Mouse (Mus musculus) forebrain, embryonic 11.5 days (tissue): Measurements from ENCODE around the gene Lrig3. TPM values are rescaled to one million over a fixed set of nuclear protein-coding genes. Genes with fewer than 3 reads are reported as not detected.

Source experiments
- ATAC-seq: fragments of 200-750 bp; cut with Nextera tagmentation; replicated peaks from 2 replicates; pipeline ENCODE4 v1.8.0; 2017; ENCODE audit warnings: moderate TSS enrichment; ENCODE audit not compliant: low FRiP score
- DNase-seq: peaks from one replicate; pipeline ENCODE4 v3.0.0-alpha.2; 2017; ENCODE audit warnings: low spot score
- H3K27ac ChIP-seq: fragments of 300-500 bp; sonication (generic); 2 replicates; pipeline ENCODE4 v1.5.1; 2014; ENCODE audit warnings: low read depth, low read length
- H3K27me3 ChIP-seq: fragments of 300-500 bp; sonication (generic); 2 replicates; pipeline ENCODE4 v1.6.1; 2014; ENCODE audit warnings: mild to moderate bottlenecking, low read length, mixed read lengths; ENCODE audit not compliant: control insufficient read depth, insufficient read depth
- H3K36me3 ChIP-seq: fragments of 300-500 bp; sonication (generic); 2 replicates; pipeline ENCODE4 v1.6.1; 2014; ENCODE audit warnings: mild to moderate bottlenecking, low read length, moderate library complexity, mixed read lengths; ENCODE audit not compliant: control insufficient read depth, insufficient read depth
- H3K4me1 ChIP-seq: fragments of 300-500 bp; sonication (generic); replicated peaks from 2 replicates; pipeline ENCODE4 v1.6.1; 2014; ENCODE audit warnings: low read length, mixed read lengths; ENCODE audit not compliant: control insufficient read depth, insufficient read depth
- H3K4me2 ChIP-seq: fragments of 300-500 bp; sonication (generic); 2 replicates; pipeline ENCODE4 v1.6.1; 2014; ENCODE audit warnings: low read depth, mild to moderate bottlenecking, low read length, moderate library complexity, mixed read lengths; ENCODE audit not compliant: severe bottlenecking
- H3K4me3 ChIP-seq: fragments of 300-500 bp; sonication (generic); 2 replicates; pipeline ENCODE4 v1.5.1; 2014; ENCODE audit warnings: low read depth, low read length
- H3K9ac ChIP-seq: fragments of 300-500 bp; sonication (generic); 2 replicates; pipeline ENCODE4 v1.6.1; 2014; ENCODE audit warnings: low read length
- H3K9me3 ChIP-seq: fragments of 300-500 bp; sonication (generic); 2 replicates; pipeline ENCODE4 v1.6.1; 2016; ENCODE audit warnings: low read length, mixed read lengths; ENCODE audit not compliant: control insufficient read depth
- WGBS: fragments of 180-500 bp; shearing (Covaris S2); extraction: QIAGEN DNeasy Blood & Tissue Kit; methylation state at CpG from one replicate; pipeline ENCODE4 v1.1.7; 2014; 5-methylcytosine and 5-hydroxymethylcytosine counted together
- polyA plus RNA-seq: library from polyadenylated mRNA; unstranded; fragments of >200 nt; fragmentation: Nextera tagmentation; extraction: Ambion mirVana; gene quantifications from 2 replicates; pipeline ENCODE4 v1.2.1, GENCODE M21; 2014

The Lrig3 gene
- polyA plus RNA-seq, 1 experiment from 2014 or later: 10.9 TPM

- peak overlapping the region; percentile 75; the same call in 1 of the 2 replicates for H3K4me3 ChIP-seq
- no peak overlapping the region; the same call in 1 of the 2 replicates for H3K9ac ChIP-seq
- no peak overlapping the region; the same call in 1 of the 2 replicates for H3K27ac ChIP-seq
- H3K27me3 ChIP-seq: no peaks in the 10 kb centered on the region; the same call in 1 of the 2 replicates
- no peak for DNase-seq
- H3K36me3 ChIP-seq: no peaks in the 10 kb centered on the region
- no peaks in the 10 kb centered on the region for H3K9me3 ChIP-seq
- peak overlapping the region; percentile 96; the same call in 1 of the 2 replicates for H3K4me2 ChIP-seq
- WGBS: 27% methylated on average over 10 of the region's 10 CpGs
- peaks cover 13% of the 10 kb centered on the region; the same call in 1 of the 2 replicates for H3K4me1 ChIP-seq
- no peak for ATAC-seq
These were observed 3.1 kb downstream of the Lrig3 start for GRCm38 (mm10) chr10:125969133-125969490.

GRCm38 (mm10) chr10:125970031-125970430, 4.1 kb downstream of the Lrig3 start:
- Histone ChIP-seq H3K36me3 (no peaks in the 10 kb centered on the region), H3K4me2 (no peak overlapping the region), H3K4me3 (no peak overlapping the region), H3K9ac (no peak overlapping the region), H3K27ac (no peak overlapping the region), H3K4me1 (peaks cover 13% of the 10 kb centered on the region; the same call in 1 of the 2 replicates), H3K27me3 (no peaks in the 10 kb centered on the region; the same call in 1 of the 2 replicates), H3K9me3 (no peaks in the 10 kb centered on the region)
- ATAC-seq (no peak), DNase-seq (no peak)
- WGBS: 59% methylated on average over 2 of the region's 2 CpGs

GRCm38 (mm10) chr10:125970500-125970899, 4.5 kb downstream of the Lrig3 start:
- no peak overlapping the region for H3K9ac ChIP-seq
- H3K4me1 ChIP-seq: peaks cover 13% of the 10 kb centered on the region; the same call in 1 of the 2 replicates
- ATAC-seq (no peak), DNase-seq (no peak)
- no peak overlapping the region for H3K4me2 ChIP-seq
- 58% methylated on average over 4 of the region's 4 CpGs for WGBS
- no peak overlapping the region for H3K27ac ChIP-seq
- no peaks in the 10 kb centered on the region; the same call in 1 of the 2 replicates for H3K27me3 ChIP-seq
- H3K4me3 ChIP-seq: no peak overlapping the region
- H3K9me3 ChIP-seq: no peaks in the 10 kb centered on the region
- H3K36me3 ChIP-seq: no peaks in the 10 kb centered on the region

- no peak overlapping the region for H3K4me2 ChIP-seq
- H3K27me3 ChIP-seq: no peaks in the 10 kb centered on the region; the same call in 1 of the 2 replicates
- no peaks in the 10 kb centered on the region for H3K9me3 ChIP-seq
- 80% methylated on average over 6 of the region's 7 CpGs for WGBS
- no peaks in the 10 kb centered on the region for H3K36me3 ChIP-seq
- ATAC-seq (no peak), DNase-seq (no peak)
- H3K4me3 ChIP-seq: no peak overlapping the region
- peaks cover 4% of the 10 kb centered on the region; the same call in 1 of the 2 replicates for H3K4me1 ChIP-seq
- no peak overlapping the region for H3K9ac ChIP-seq
- no peak overlapping the region for H3K27ac ChIP-seq
These were observed 7.8 kb downstream of the Lrig3 start for GRCm38 (mm10) chr10:125973726-125974125.

- H3K27ac ChIP-seq: no peak overlapping the region
- DNase-seq (peak; percentile 27), ATAC-seq (no peak)
- no peaks in the 10 kb centered on the region for H3K9me3 ChIP-seq
- H3K4me1 ChIP-seq: no peaks in the 10 kb centered on the region
- H3K4me2 ChIP-seq: no peak overlapping the region
- H3K27me3 ChIP-seq: no peaks in the 10 kb centered on the region
- no peak overlapping the region for H3K9ac ChIP-seq
- WGBS: 94% methylated on average over 5 of the region's 5 CpGs
- H3K36me3 ChIP-seq: no peaks in the 10 kb centered on the region
- no peak overlapping the region for H3K4me3 ChIP-seq
These were observed 16.0 kb downstream of the Lrig3 start for GRCm38 (mm10) chr10:125981938-125982337.

GRCm38 (mm10) chr10:125984473-125985035, 18.6 kb downstream of the Lrig3 start:
- Histone ChIP-seq H3K27ac (no peak overlapping the region), H3K27me3 (no peaks in the 10 kb centered on the region), H3K4me1 (no peaks in the 10 kb centered on the region), H3K4me3 (no peak overlapping the region), H3K9me3 (no peaks in the 10 kb centered on the region), H3K36me3 (no peaks in the 10 kb centered on the region), H3K9ac (no peak overlapping the region), H3K4me2 (no peak overlapping the region)
- DNase-seq (peak; percentile 8), ATAC-seq (no peak)
- WGBS: 84% methylated on average over 9 of the region's 9 CpGs

GRCm38 (mm10) chr10:125985795-125986194, 19.8 kb downstream of the Lrig3 start:
- WGBS: 100% methylated on average over 1 of the region's 1 CpGs
- no peaks in the 10 kb centered on the region for H3K36me3 ChIP-seq

GRCm38 (mm10) chr10:125986443-125986842, 20.5 kb downstream of the Lrig3 start:
- no peak overlapping the region for H3K4me3 ChIP-seq
- DNase-seq: no peak
- no peaks in the 10 kb centered on the region; the same call in 1 of the 2 replicates for H3K4me1 ChIP-seq
- ATAC-seq: no peak
- no peaks in the 10 kb centered on the region for H3K36me3 ChIP-seq
- H3K4me2 ChIP-seq: no peak overlapping the region
- H3K27ac ChIP-seq: no peak overlapping the region
- WGBS: 92% methylated on average over 9 of the region's 9 CpGs
- no peak overlapping the region for H3K9ac ChIP-seq
- H3K9me3 ChIP-seq: no peaks in the 10 kb centered on the region
- no peaks in the 10 kb centered on the region for H3K27me3 ChIP-seq

More at GRCm38 (mm10) chr10:125985795-125986194, 19.8 kb downstream of the Lrig3 start:
- Histone ChIP-seq H3K27me3 (no peaks in the 10 kb centered on the region), H3K9me3 (no peaks in the 10 kb centered on the region), H3K4me2 (no peak overlapping the region), H3K4me1 (no peaks in the 10 kb centered on the region; the same call in 1 of the 2 replicates), H3K9ac (no peak overlapping the region), H3K27ac (no peak overlapping the region), H3K4me3 (no peak overlapping the region)
- no peak for ATAC-seq
- DNase-seq: peak; percentile 29

GRCm38 (mm10) chr10:125987307-125987706, 21.3 kb downstream of the Lrig3 start:
- Histone ChIP-seq H3K27ac (no peak overlapping the region), H3K4me1 (no peaks in the 10 kb centered on the region; the same call in 1 of the 2 replicates), H3K4me3 (no peak overlapping the region), H3K9ac (no peak overlapping the region), H3K36me3 (no peaks in the 10 kb centered on the region), H3K9me3 (no peaks in the 10 kb centered on the region), H3K4me2 (no peak overlapping the region), H3K27me3 (no peaks in the 10 kb centered on the region)
- WGBS: 80% methylated on average over 6 of the region's 6 CpGs
- no peak for ATAC-seq
- no peak for DNase-seq
